Mouse (Mus musculus) limb, embryonic 13.5 days (tissue): ENCODE results near the gene Krtap1-3. TPM values are rescaled to one million over a fixed set of nuclear protein-coding genes. Genes with fewer than 3 reads are reported as not detected.

Source experiments
- ATAC-seq: fragments of 200-750 bp; cut with Nextera tagmentation; 2 replicates; pipeline ENCODE4 v1.8.0; 2017; ENCODE audit warnings: low read depth, moderate number of reproducible peaks, moderate TSS enrichment; ENCODE audit not compliant: low FRiP score
- H3K27ac ChIP-seq: fragments of 300-500 bp; sonication (generic); 2 replicates; pipeline ENCODE4 v1.5.1; 2015; ENCODE audit warnings: inconsistent platforms, mild to moderate bottlenecking, moderate library complexity
- H3K27me3 ChIP-seq: fragments of 300-500 bp; sonication (generic); 2 replicates; pipeline ENCODE4 v1.6.1; 2015; ENCODE audit warnings: mild to moderate bottlenecking, inconsistent platforms
- H3K36me3 ChIP-seq: fragments of 300-500 bp; sonication (generic); 2 replicates; pipeline ENCODE4 v1.6.1; 2015; ENCODE audit warnings: inconsistent platforms, mild to moderate bottlenecking, moderate library complexity
- H3K4me1 ChIP-seq: fragments of 300-500 bp; sonication (generic); 2 replicates; pipeline ENCODE4 v1.6.1; 2015; ENCODE audit warnings: inconsistent platforms
- H3K4me2 ChIP-seq: fragments of 300-500 bp; sonication (generic); replicated peaks from 2 replicates; pipeline ENCODE4 v1.6.1; 2015; ENCODE audit warnings: inconsistent platforms, mild to moderate bottlenecking, moderate library complexity
- H3K4me3 ChIP-seq: fragments of 300-500 bp; sonication (generic); 2 replicates; pipeline ENCODE4 v1.5.1; 2015; ENCODE audit warnings: moderate library complexity, mild to moderate bottlenecking, inconsistent platforms
- H3K9ac ChIP-seq: fragments of 300-500 bp; sonication (generic); 2 replicates; pipeline ENCODE4 v1.6.1; 2015; ENCODE audit warnings: mild to moderate bottlenecking, inconsistent platforms
- H3K9me3 ChIP-seq: fragments of 300-500 bp; sonication (generic); 2 replicates; pipeline ENCODE4 v1.6.1; 2016; ENCODE audit warnings: inconsistent platforms
- WGBS: fragments of 180-500 bp; shearing (Covaris S2); methylation state at CpG from one replicate; pipeline ENCODE4 v1.1.7; 2015; 5-methylcytosine and 5-hydroxymethylcytosine counted together
- polyA plus RNA-seq: library from polyadenylated mRNA; unstranded; fragments of >200 nt; fragmentation: Nextera tagmentation; extraction: Ambion mirVana; gene quantifications from 2 replicates; pipeline ENCODE4 v1.2.1, GENCODE M21; 2015

The Krtap1-3 gene
- polyA plus RNA-seq, 1 experiment from 2014 or later: not detected

DNA sequence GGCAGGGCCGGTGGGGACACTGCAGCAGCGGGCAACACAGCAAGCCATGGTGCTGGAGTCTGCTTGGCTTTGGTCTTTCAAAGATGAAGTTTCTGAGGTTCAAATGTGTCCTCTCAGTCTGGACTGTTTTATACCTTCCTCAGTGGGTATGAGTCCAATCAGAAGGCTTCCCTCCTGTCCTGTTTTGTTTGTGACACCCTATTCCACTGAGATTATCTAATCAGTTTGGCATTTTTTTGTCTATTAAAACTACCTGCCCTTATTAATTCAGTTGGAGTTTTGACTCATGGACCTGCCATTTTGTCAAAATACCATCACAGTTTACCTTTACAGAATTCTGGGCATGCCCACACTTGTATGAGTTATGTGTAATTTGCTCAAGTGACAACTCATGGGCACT, 34.4 kb downstream of the Krtap1-3 start, which contains the start of gene Krtap3-2:
TSS of gene Krtap3-2 (minus strand) at position 101 of the 400 bp plus-strand sequence.
- 71% methylated on average over 2 of the region's 2 CpGs for WGBS
- ATAC-seq: no peak
- H3K27ac ChIP-seq: no peak within 1 kb of the TSS
- no peaks in the 10 kb centered on the region for H3K27me3 ChIP-seq
- no peak within 1 kb of the TSS for H3K9ac ChIP-seq
- no peak within 1 kb of the TSS for H3K4me3 ChIP-seq
- no peaks in the 10 kb centered on the region for H3K9me3 ChIP-seq
- H3K4me2 ChIP-seq: no peak within 1 kb of the TSS
- no peaks in the 10 kb centered on the region for H3K4me1 ChIP-seq
- no peaks in the 10 kb centered on the region for H3K36me3 ChIP-seq

DNA sequence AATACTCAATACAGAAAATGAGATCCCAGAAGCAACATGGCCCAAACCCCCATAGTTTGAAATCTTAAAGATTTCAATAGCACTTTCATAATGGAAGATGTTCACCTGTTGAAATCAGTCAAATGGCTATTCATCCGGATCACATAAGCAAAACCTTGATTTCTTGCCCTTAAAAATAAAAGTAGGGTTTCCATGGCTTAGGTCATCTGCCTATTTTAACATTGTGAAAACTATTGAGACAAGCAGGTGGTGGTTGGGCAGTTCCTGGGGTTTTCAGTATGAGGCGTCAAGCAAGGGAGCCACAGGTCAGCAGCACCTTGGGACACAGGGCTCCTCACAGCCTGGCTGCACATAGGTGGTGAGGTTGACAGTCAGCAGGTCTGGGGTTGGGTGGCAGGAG, 34.9 kb downstream of the Krtap1-3 start:
- Histone ChIP-seq H3K9me3 (no peaks in the 10 kb centered on the region), H3K36me3 (no peaks in the 10 kb centered on the region), H3K4me1 (no peaks in the 10 kb centered on the region), H3K9ac (no peak overlapping the region), H3K27me3 (no peaks in the 10 kb centered on the region), H3K4me3 (no peak overlapping the region), H3K4me2 (no peak overlapping the region), H3K27ac (no peak overlapping the region)
- ATAC-seq: no peak
- WGBS: 89% methylated on average over 2 of the region's 2 CpGs

GRCm38 (mm10) chr11:99550765-99551164, 40.4 kb downstream of the Krtap1-3 start, which contains the start of gene Krtap3-3:
Gene Krtap3-3 (minus strand): TSS chr11:99550865.
- ATAC-seq: no peak
- Histone ChIP-seq H3K4me2 (no peak within 1 kb of the TSS), H3K4me3 (no peak within 1 kb of the TSS), H3K27me3 (no peaks in the 10 kb centered on the region), H3K9ac (no peak within 1 kb of the TSS), H3K9me3 (no peaks in the 10 kb centered on the region), H3K27ac (no peak within 1 kb of the TSS), H3K36me3 (no peaks in the 10 kb centered on the region), H3K4me1 (no peaks in the 10 kb centered on the region)
- 33% methylated on average over 4 of the region's 4 CpGs for whole genome bisulfite sequencing

DNA sequence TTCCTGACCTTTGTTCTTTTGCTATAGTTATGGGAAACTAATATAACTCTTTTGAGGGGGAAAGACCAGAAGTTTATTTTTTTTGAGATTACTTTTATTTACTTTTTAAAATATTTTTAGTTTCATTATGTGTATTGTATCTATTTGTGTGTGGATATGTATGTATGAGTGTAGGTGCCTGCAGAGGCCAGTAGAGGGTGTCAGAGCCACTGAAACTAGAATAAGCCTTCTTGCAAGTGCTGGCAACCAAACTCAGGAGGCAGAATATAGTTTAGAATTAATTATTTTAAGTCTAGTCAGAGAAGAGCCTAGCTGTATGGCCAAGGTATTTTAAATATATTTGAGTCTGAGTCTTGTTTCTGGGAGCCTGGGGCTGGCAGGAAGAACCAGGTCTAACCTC, 43.2 kb downstream of the Krtap1-3 start:
- H3K9me3 ChIP-seq: no peaks in the 10 kb centered on the region
- H3K4me3 ChIP-seq: no peak overlapping the region
- no peaks in the 10 kb centered on the region for H3K4me1 ChIP-seq
- H3K4me2 ChIP-seq: no peak overlapping the region
- ATAC-seq: no peak
- H3K27ac ChIP-seq: no peak overlapping the region
- H3K36me3 ChIP-seq: no peaks in the 10 kb centered on the region
- no peaks in the 10 kb centered on the region for H3K27me3 ChIP-seq
- H3K9ac ChIP-seq: no peak overlapping the region

Other genes starting within 250 kb of the Krtap1-3 start
- gene Krt27, start 240.2 kb downstream of the Krtap1-3 start, polyA plus RNA-seq: not detected in 2 replicates
- 0.19 and 0.20 TPM in 2 replicates for gene Krt28, start 216.4 kb downstream of the Krtap1-3 start, polyA plus RNA-seq
- 29.7 and 30.8 TPM in 2 replicates for gene Krt10, start 202.0 kb downstream of the Krtap1-3 start, polyA plus RNA-seq
- gene Krt12, start 169.1 kb downstream of the Krtap1-3 start, polyA plus RNA-seq: not detected in 2 replicates
- 0.34 and 0.47 TPM in 2 replicates for gene Krt20, start 153.2 kb downstream of the Krtap1-3 start, polyA plus RNA-seq
- 0.28 and 0.33 TPM in 2 replicates for gene Krt23, start 98.2 kb downstream of the Krtap1-3 start, polyA plus RNA-seq
- gene Krt39, start 70.0 kb downstream of the Krtap1-3 start, polyA plus RNA-seq: not detected in 2 replicates
- gene Krt40, start 48.2 kb downstream of the Krtap1-3 start, polyA plus RNA-seq: not detected in 2 replicates
- gene Krtap3-3, start 40.5 kb downstream of the Krtap1-3 start, polyA plus RNA-seq: not detected in 2 replicates
- not detected in 2 replicates for gene Krtap3-2, start 34.5 kb downstream of the Krtap1-3 start, polyA plus RNA-seq
- not detected in 2 replicates for gene Gm11939, start 31.9 kb downstream of the Krtap1-3 start, polyA plus RNA-seq
- not detected in 2 replicates for gene Krtap3-1, start 24.7 kb downstream of the Krtap1-3 start, polyA plus RNA-seq
- not detected in 2 replicates for gene Krtap1-5, start 10.3 kb downstream of the Krtap1-3 start, polyA plus RNA-seq
- gene Krtap1-4, start 7.7 kb downstream of the Krtap1-3 start, polyA plus RNA-seq: not detected in 2 replicates
- gene Krtap9-3, start 6.8 kb upstream of the Krtap1-3 start, polyA plus RNA-seq: not detected in 2 replicates
- not detected in 2 replicates for gene Gm11938, start 12.0 kb upstream of the Krtap1-3 start, polyA plus RNA-seq
- gene Gm11937, start 18.9 kb upstream of the Krtap1-3 start, polyA plus RNA-seq: not detected in 2 replicates
- not detected in 2 replicates for gene Krtap2-4, start 23.5 kb upstream of the Krtap1-3 start, polyA plus RNA-seq
- not detected in 2 replicates for gene Gm11562, start 29.1 kb upstream of the Krtap1-3 start, polyA plus RNA-seq
- not detected in 2 replicates for gene Krtap4-1, start 36.9 kb upstream of the Krtap1-3 start, polyA plus RNA-seq
- gene Krtap4-2, start 43.7 kb upstream of the Krtap1-3 start, polyA plus RNA-seq: not detected in 2 replicates
- not detected in 2 replicates for gene Krtap4-7, start 52.8 kb upstream of the Krtap1-3 start, polyA plus RNA-seq
- gene Gm11555, start 58.9 kb upstream of the Krtap1-3 start, polyA plus RNA-seq: not detected in 2 replicates
- not detected in 2 replicates for gene Gm11563, start 67.6 kb upstream of the Krtap1-3 start, polyA plus RNA-seq
- gene Krtap4-6, start 74.6 kb upstream of the Krtap1-3 start, polyA plus RNA-seq: not detected in 2 replicates
- not detected in 2 replicates for gene Gm14190, start 99.4 kb upstream of the Krtap1-3 start, polyA plus RNA-seq
- not detected in 2 replicates for gene Gm14180, start 143.0 kb upstream of the Krtap1-3 start, polyA plus RNA-seq
- gene Gm11595, start 181.6 kb upstream of the Krtap1-3 start, polyA plus RNA-seq: not detected in 2 replicates
- not detected in 2 replicates for gene Krtap4-8, start 189.4 kb upstream of the Krtap1-3 start, polyA plus RNA-seq
- not detected in 2 replicates for gene Krtap4-9, start 193.9 kb upstream of the Krtap1-3 start, polyA plus RNA-seq
- not detected in 2 replicates for gene Gm11596, start 202.1 kb upstream of the Krtap1-3 start, polyA plus RNA-seq
- gene Gm11569, start 207.6 kb upstream of the Krtap1-3 start, polyA plus RNA-seq: not detected in 2 replicates
- gene Gm11554, start 213.1 kb upstream of the Krtap1-3 start, polyA plus RNA-seq: not detected in 2 replicates
- not detected in 2 replicates for gene Krtap4-13, start 218.6 kb upstream of the Krtap1-3 start, polyA plus RNA-seq
- not detected in 2 replicates for gene Gm11564, start 224.3 kb upstream of the Krtap1-3 start, polyA plus RNA-seq
- not detected in 2 replicates for gene 2300003K06Rik, start 246.7 kb upstream of the Krtap1-3 start, polyA plus RNA-seq